Mouse (Mus musculus): Measurements from ENCODE around the gene Gga3. TPM values are rescaled to one million over a fixed set of nuclear protein-coding genes. Genes with fewer than 3 reads are reported as not detected.

Gene Gga3
- 19.1 TPM for polyA plus RNA-seq (2014; fragmentation: Illumina TruSeq; extraction: RNeasy Lipid Tissue Mini Kit (QIAGEN cat#74804); ENCODE audit: low read depth, low replicate concordance)

GRCm38 (mm10) chr11:115603476-115604303, at the start of gene Gga3, which contains the start of gene Mrps7:
Gene Gga3, minus strand, starts transcription at chr11:115604051.
Gene Mrps7, plus strand, starts transcription at chr11:115603925.

GRCm38 (mm10) chr11:115627705-115628464, 24.0 kb upstream of the Gga3 start, which contains the start of gene Slc25a19:
Gene Slc25a19, minus strand, starts transcription at chr11:115628295.

GRCm38 (mm10) chr11:115612410-115613137, 8.7 kb upstream of the Gga3 start, which contains the start of gene Mif4gd:
Gene Mif4gd, minus strand, starts transcription at chr11:115612969.

GRCm38 (mm10) chr11:115564064-115564809, 39.6 kb downstream of the Gga3 start, which contains the start of gene Nup85:
Gene Nup85, plus strand, starts transcription at chr11:115564434.

GRCm38 (mm10) chr11:115536038-115536681, 67.7 kb downstream of the Gga3 start, which contains the start of gene Sumo2:
Gene Sumo2, minus strand, starts transcription at chr11:115536276.

Other genes with a start within 250 kb of the Gga3 start
- 5.4 TPM for gene Hid1, start 236.3 kb downstream of the Gga3 start, polyA plus RNA-seq (2014; fragmentation: Illumina TruSeq; extraction: RNeasy Lipid Tissue Mini Kit (QIAGEN cat#74804); ENCODE audit: low read depth, low replicate concordance)
- 4.5 TPM for gene Cdr2l, start 222.1 kb downstream of the Gga3 start, polyA plus RNA-seq (2014; fragmentation: Illumina TruSeq; extraction: RNeasy Lipid Tissue Mini Kit (QIAGEN cat#74804); ENCODE audit: low read depth, low replicate concordance)
- gene Mrpl58, start 200.3 kb downstream of the Gga3 start, polyA plus RNA-seq (2014; fragmentation: Illumina TruSeq; extraction: RNeasy Lipid Tissue Mini Kit (QIAGEN cat#74804); ENCODE audit: low read depth, low replicate concordance) = 64.3 TPM
- 496 TPM for gene Atp5h, start 184.1 kb downstream of the Gga3 start, polyA plus RNA-seq (2014; fragmentation: Illumina TruSeq; extraction: RNeasy Lipid Tissue Mini Kit (QIAGEN cat#74804); ENCODE audit: low read depth, low replicate concordance)
- 34.3 TPM for gene Kctd2, start 183.9 kb downstream of the Gga3 start, polyA plus RNA-seq (2014; fragmentation: Illumina TruSeq; extraction: RNeasy Lipid Tissue Mini Kit (QIAGEN cat#74804); ENCODE audit: low read depth, low replicate concordance)
- 1.9 TPM for gene Trim80, start 163.5 kb downstream of the Gga3 start, polyA plus RNA-seq (2014; fragmentation: Illumina TruSeq; extraction: RNeasy Lipid Tissue Mini Kit (QIAGEN cat#74804); ENCODE audit: low read depth, low replicate concordance)
- gene Slc16a5, start 141.6 kb downstream of the Gga3 start, polyA plus RNA-seq (2014; fragmentation: Illumina TruSeq; extraction: RNeasy Lipid Tissue Mini Kit (QIAGEN cat#74804); ENCODE audit: low read depth, low replicate concordance) = 0.24 TPM
- gene Armc7, start 128.4 kb downstream of the Gga3 start, polyA plus RNA-seq (2014; fragmentation: Illumina TruSeq; extraction: RNeasy Lipid Tissue Mini Kit (QIAGEN cat#74804); ENCODE audit: low read depth, low replicate concordance) = 7.0 TPM
- 39.8 TPM for gene Nt5c, start 112.2 kb downstream of the Gga3 start, polyA plus RNA-seq (2014; fragmentation: Illumina TruSeq; extraction: RNeasy Lipid Tissue Mini Kit (QIAGEN cat#74804); ENCODE audit: low read depth, low replicate concordance)
- gene Jpt1, start 89.7 kb downstream of the Gga3 start, polyA plus RNA-seq (2014; fragmentation: Illumina TruSeq; extraction: RNeasy Lipid Tissue Mini Kit (QIAGEN cat#74804); ENCODE audit: low read depth, low replicate concordance) = 72.9 TPM
- 253 TPM for gene Sumo2, start 67.8 kb downstream of the Gga3 start, polyA plus RNA-seq (2014; fragmentation: Illumina TruSeq; extraction: RNeasy Lipid Tissue Mini Kit (QIAGEN cat#74804); ENCODE audit: low read depth, low replicate concordance)
- gene Nup85, start 39.6 kb downstream of the Gga3 start, polyA plus RNA-seq (2014; fragmentation: Illumina TruSeq; extraction: RNeasy Lipid Tissue Mini Kit (QIAGEN cat#74804); ENCODE audit: low read depth, low replicate concordance) = 35.1 TPM
- gene Mrps7, start 126 bp downstream of the Gga3 start, polyA plus RNA-seq (2014; fragmentation: Illumina TruSeq; extraction: RNeasy Lipid Tissue Mini Kit (QIAGEN cat#74804); ENCODE audit: low read depth, low replicate concordance) = 54.4 TPM
- 75.7 TPM for gene Mif4gd, start 8.9 kb upstream of the Gga3 start, polyA plus RNA-seq (2014; fragmentation: Illumina TruSeq; extraction: RNeasy Lipid Tissue Mini Kit (QIAGEN cat#74804); ENCODE audit: low read depth, low replicate concordance)
- 51.0 TPM for gene Slc25a19, start 24.2 kb upstream of the Gga3 start, polyA plus RNA-seq (2014; fragmentation: Illumina TruSeq; extraction: RNeasy Lipid Tissue Mini Kit (QIAGEN cat#74804); ENCODE audit: low read depth, low replicate concordance)
- 55.1 TPM for gene Grb2, start 104.5 kb upstream of the Gga3 start, polyA plus RNA-seq (2014; fragmentation: Illumina TruSeq; extraction: RNeasy Lipid Tissue Mini Kit (QIAGEN cat#74804); ENCODE audit: low read depth, low replicate concordance)
- 33.3 TPM for gene Tmem94, start 161.4 kb upstream of the Gga3 start, polyA plus RNA-seq (2014; fragmentation: Illumina TruSeq; extraction: RNeasy Lipid Tissue Mini Kit (QIAGEN cat#74804); ENCODE audit: low read depth, low replicate concordance)
- gene Caskin2, start 209.6 kb upstream of the Gga3 start, polyA plus RNA-seq (2014; fragmentation: Illumina TruSeq; extraction: RNeasy Lipid Tissue Mini Kit (QIAGEN cat#74804); ENCODE audit: low read depth, low replicate concordance) = 38.2 TPM
- gene Tsen54, start 210.7 kb upstream of the Gga3 start, polyA plus RNA-seq (2014; fragmentation: Illumina TruSeq; extraction: RNeasy Lipid Tissue Mini Kit (QIAGEN cat#74804); ENCODE audit: low read depth, low replicate concordance) = 12.0 TPM
- 66.4 TPM for gene Llgl2, start 220.0 kb upstream of the Gga3 start, polyA plus RNA-seq (2014; fragmentation: Illumina TruSeq; extraction: RNeasy Lipid Tissue Mini Kit (QIAGEN cat#74804); ENCODE audit: low read depth, low replicate concordance)

All from adipose tissue, adult 10 weeks (tissue).